Mouse (Mus musculus) heart, adult 2 months (tissue): ENCODE results near the gene Phykpl. TPM values are rescaled to one million over a fixed set of nuclear protein-coding genes. Genes with fewer than 3 reads are reported as not detected.

Experiments
- DNase-seq, 2 experiments: peaks; one replicate each; pipeline ENCODE4 v3.0.0; 2021
- H3K27ac ChIP-seq: fragments of 200-600 bp; 2 replicates; pipeline ENCODE4 v1.8.1; 2022
- H3K27me3 ChIP-seq: fragments of 200-500 bp; 2 replicates; pipeline ENCODE4 v1.6.1; 2012; ENCODE audit warnings: mild to moderate bottlenecking, low read length, inconsistent platforms, mixed read lengths; ENCODE audit not compliant: control insufficient read depth, insufficient read depth
- H3K36me3 ChIP-seq: fragments of 200-500 bp; 2 replicates; pipeline ENCODE4 v1.6.1; 2012; ENCODE audit warnings: low read length, inconsistent platforms; ENCODE audit not compliant: control insufficient read depth, insufficient read depth
- H3K4me1 ChIP-seq: fragments of 200-500 bp; 2 replicates; pipeline ENCODE4 v1.6.1; 2011; ENCODE audit warnings: low read length; ENCODE audit not compliant: control insufficient read depth, insufficient read depth
- H3K4me3 ChIP-seq: fragments of 200-600 bp; 2 replicates; pipeline ENCODE4 v1.8.1; 2022
- H3K79me2 ChIP-seq: fragments of 200-500 bp; replicated peaks from 2 replicates; pipeline ENCODE4 v1.6.1; 2012; ENCODE audit warnings: mild to moderate bottlenecking, inconsistent platforms, low read length, moderate library complexity, mixed read lengths; ENCODE audit not compliant: control insufficient read depth, insufficient read depth
- H3K9ac ChIP-seq: fragments of 200-500 bp; 2 replicates; pipeline ENCODE4 v1.6.1; 2012; ENCODE audit warnings: low read depth, mild to moderate bottlenecking, control low read depth, inconsistent platforms, low read length, mixed read lengths
- CTCF ChIP-seq: fragments of 200-600 bp; IDR thresholded peaks from 2 replicates; pipeline ENCODE4 v1.8.1; 2022; ENCODE audit warnings: antibody characterized with exemption, mild to moderate bottlenecking, moderate library complexity
- EP300 ChIP-seq: fragments of 200-500 bp; IDR thresholded peaks from 2 replicates; pipeline ENCODE4 v1.6.1; 2011; ENCODE audit warnings: low read depth, low read length, control low read depth; ENCODE audit not compliant: insufficient read depth
- POLR2A ChIP-seq: fragments of 200-500 bp; IDR thresholded peaks from 2 replicates; pipeline ENCODE4 v1.6.1; 2011; ENCODE audit warnings: mild to moderate bottlenecking, low read depth, low read length, control low read depth; ENCODE audit not compliant: insufficient read depth
- WGBS: fragments of 180-500 bp; shearing (Covaris S2); methylation state at CpG from one replicate; pipeline ENCODE4 v1.1.7; 2018; 5-methylcytosine and 5-hydroxymethylcytosine counted together
- intact Hi-C: fragments of 180-260 bp; cut with DNase I; formaldehyde crosslinking; loops from one replicate; pipeline ENCODE4 v1.15.1; 2025
- polyA plus RNA-seq: library from polyadenylated mRNA; depleted of rRNA; stranded (reverse); fragments of >200 nt; gene quantifications from 2 replicates; pipeline ENCODE4 v1.2.3, GENCODE M21; 2012
- total RNA-seq, 2 experiments: library from RNA; stranded (reverse); gene quantifications; 2 replicates each; pipeline ENCODE4 v1.2.3; 2021

Phykpl gene
- total and polyA plus RNA-seq, 3 experiments: 6.9 to 16.8 (median 8.9) TPM

- intact Hi-C loops: no loop called here
- H3K36me3 ChIP-seq: no peaks in the 10 kb centered on the region
- no peak overlapping the region for H3K9ac ChIP-seq
- H3K27me3 ChIP-seq: no peaks in the 10 kb centered on the region
- DNase-seq: no peak
- H3K79me2 ChIP-seq: no peaks in the 10 kb centered on the region
- 81% methylated on average over 7 of the region's 7 CpGs for WGBS
- TF ChIP-seq CTCF (no peak), POLR2A (no peak), EP300 (no peak)
- no peaks in the 10 kb centered on the region for H3K4me1 ChIP-seq
- H3K4me3 ChIP-seq: no peak overlapping the region
- H3K27ac ChIP-seq: no peak overlapping the region
These were observed 41.0 kb upstream of the Phykpl start for GRCm38 (mm10) chr11:51543487-51544050.

- H3K4me1 ChIP-seq: no peaks in the 10 kb centered on the region
- TF ChIP-seq CTCF (no peak), EP300 (no peak), POLR2A (no peak)
- H3K27me3 ChIP-seq: no peaks in the 10 kb centered on the region
- no peaks in the 10 kb centered on the region for H3K79me2 ChIP-seq
- no peak overlapping the region for H3K4me3 ChIP-seq
- no peak overlapping the region for H3K9ac ChIP-seq
- intact Hi-C loops: no loop called here
- no peak for DNase-seq
- WGBS: 44% methylated on average over 2 of the region's 2 CpGs
- no peak overlapping the region for H3K27ac ChIP-seq
- no peaks in the 10 kb centered on the region for H3K36me3 ChIP-seq
These were observed 40.1 kb upstream of the Phykpl start for GRCm38 (mm10) chr11:51544413-51544812.

DNA sequence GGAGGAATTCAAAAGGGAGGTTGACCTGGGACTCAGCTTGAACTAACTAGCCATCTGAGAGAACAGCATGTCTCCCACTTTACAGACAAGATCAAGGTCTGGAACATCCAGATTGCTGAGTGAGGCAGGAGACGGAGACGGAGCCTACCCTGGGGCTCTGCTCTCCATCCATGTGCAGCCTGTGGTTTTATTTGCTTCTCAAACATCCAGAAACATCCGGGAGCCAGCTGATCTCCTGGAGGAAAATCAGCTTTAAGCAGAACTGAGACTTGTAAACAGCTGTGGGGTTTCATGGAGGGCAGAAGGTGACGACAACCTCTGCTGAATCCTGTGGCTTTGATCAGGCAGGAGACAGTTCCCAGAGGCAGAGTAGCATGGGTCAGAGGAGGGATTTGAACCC, 38.7 kb upstream of the Phykpl start:
- no peak for DNase-seq
- Histone ChIP-seq H3K79me2 (no peaks in the 10 kb centered on the region), H3K9ac (no peak overlapping the region), H3K4me1 (no peaks in the 10 kb centered on the region), H3K36me3 (no peaks in the 10 kb centered on the region), H3K27ac (no peak overlapping the region), H3K4me3 (no peak overlapping the region), H3K27me3 (no peaks in the 10 kb centered on the region)
- 61% methylated on average over 4 of the region's 4 CpGs for WGBS
- TF ChIP-seq CTCF (no peak), POLR2A (no peak), EP300 (no peak)
- intact Hi-C loops: no loop called here

GRCm38 (mm10) chr11:51551253-51551652, 33.3 kb upstream of the Phykpl start:
- DNase-seq: no peak
- 33% methylated on average over 5 of the region's 5 CpGs for WGBS
- TF ChIP-seq CTCF (no peak), EP300 (no peak), POLR2A (no peak)
- Histone ChIP-seq H3K27me3 (no peaks in the 10 kb centered on the region), H3K4me1 (no peaks in the 10 kb centered on the region), H3K27ac (no peak overlapping the region), H3K4me3 (no peak overlapping the region), H3K36me3 (no peaks in the 10 kb centered on the region), H3K9ac (no peak overlapping the region), H3K79me2 (no peaks in the 10 kb centered on the region)
- intact Hi-C loops: no loop called here

DNA sequence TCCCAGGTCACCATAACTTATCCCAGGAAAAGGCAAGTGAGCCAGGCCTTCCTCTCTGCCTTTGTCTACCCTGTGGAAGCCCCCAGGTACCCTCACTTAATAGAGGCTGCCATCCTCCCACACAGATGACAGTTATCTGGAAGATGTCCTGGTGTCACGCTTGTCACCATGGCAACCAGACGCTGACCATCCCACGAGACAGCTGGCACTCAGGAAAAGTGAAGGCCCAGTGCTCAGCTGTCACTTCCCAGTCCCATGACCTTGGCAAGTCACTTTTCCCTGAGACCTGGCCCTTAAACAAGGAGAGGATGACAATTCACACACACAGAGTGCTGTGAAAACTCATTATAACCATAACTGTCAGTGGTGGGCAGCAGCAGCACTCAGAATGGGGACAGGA, 32.5 kb upstream of the Phykpl start:
- Histone ChIP-seq H3K36me3 (no peaks in the 10 kb centered on the region), H3K4me3 (no peak overlapping the region), H3K9ac (no peak overlapping the region), H3K27me3 (no peaks in the 10 kb centered on the region), H3K27ac (no peak overlapping the region), H3K4me1 (no peaks in the 10 kb centered on the region), H3K79me2 (no peaks in the 10 kb centered on the region)
- intact Hi-C loops: no loop called here
- DNase-seq: no peak
- 60% methylated on average over 3 of the region's 3 CpGs for WGBS
- TF ChIP-seq EP300 (no peak), POLR2A (no peak)

GRCm38 (mm10) chr11:51554590-51554989, 30.0 kb upstream of the Phykpl start:
- no peak for DNase-seq
- 66% methylated on average over 10 of the region's 10 CpGs for WGBS
- TF ChIP-seq CTCF (no peak), EP300 (no peak), POLR2A (no peak)

More at GRCm38 (mm10) chr11:51554590-51554989, 30.0 kb upstream of the Phykpl start:
- Histone ChIP-seq H3K27ac (no peak overlapping the region), H3K79me2 (no peaks in the 10 kb centered on the region), H3K9ac (no peak overlapping the region), H3K27me3 (no peaks in the 10 kb centered on the region), H3K4me1 (no peaks in the 10 kb centered on the region), H3K36me3 (no peaks in the 10 kb centered on the region), H3K4me3 (no peak overlapping the region)
- intact Hi-C loops: no loop called here
